9 mouse cellular contexts compared by ENCODE assay signal in genomic region chr12:21155062-21155461, GRCm38 (mm10).
A peak's percentile ranks its signal among the peaks of the same experiment; 100 is the strongest.
DNase-seq lines count a peak whose midpoint lies in the region; ATAC-seq lines count a peak whose summit lies in the region.
"Had no signal": no experiment of that assay in that cellular context is flagged by ENCODE, and none has a peak within 500 bp of the region (broad histone marks: within the 10 kb centered on the region; RNA-seq: fewer than 3 reads in every experiment).

No protein-coding gene starts in this region.

- H3K36me3 ChIP-seq in megakaryocyte, embryonic 14.5 days (replicated peaks; ENCODE audit: low read length) = peaks cover 51% of the 10 kb centered on the region
- H3K36me3 ChIP-seq in hindbrain, embryonic 10.5 days = no peaks in the 10 kb centered on the region
- H3K36me3 ChIP-seq: liver, embryonic 13.5 days had no signal

- no peaks in the 10 kb centered on the region for H3K27me3 ChIP-seq in megakaryocyte, embryonic 14.5 days (replicated peaks)
- no peaks in the 10 kb centered on the region for H3K27me3 ChIP-seq in hindbrain, embryonic 10.5 days (ENCODE audit: insufficient read depth, poor library complexity, severe bottlenecking)
- H3K27me3 ChIP-seq: liver, embryonic 13.5 days had no signal

- H3K4me3 ChIP-seq in megakaryocyte, embryonic 14.5 days (replicated peaks) = peak overlapping the region; percentile 68
- no peak overlapping the region for H3K4me3 ChIP-seq in hindbrain, embryonic 10.5 days
- H3K4me3 ChIP-seq: liver, embryonic 13.5 days had no signal

- no peak for ATAC-seq in megakaryocyte, adult 5-6 weeks (ENCODE audit: poor library complexity, severe bottlenecking)

- H3K9me3 ChIP-seq in megakaryocyte, embryonic 14.5 days = no peaks in the 10 kb centered on the region
- H3K9me3 ChIP-seq in hindbrain, embryonic 10.5 days = no peaks in the 10 kb centered on the region
- H3K9me3 ChIP-seq: liver, embryonic 13.5 days had no signal

- peaks cover 96% of the 10 kb centered on the region for H3K4me1 ChIP-seq in megakaryocyte, embryonic 14.5 days
- peaks cover 39% of the 10 kb centered on the region for H3K4me1 ChIP-seq in hindbrain, embryonic 10.5 days (replicated peaks)

- WGBS in hindbrain, embryonic 10.5 days = 64% methylated on average over 4 of the region's 4 CpGs

- peak; percentile 37 to 47 for DNase-seq in adrenal gland, postnatal 36 days
- no peak for DNase-seq in adrenal gland, postnatal 4 days (ENCODE audit: low spot score in 2 of 2)
- peak; percentile 72 for DNase-seq in kidney, postnatal 14 days
- peak; percentile 10 for DNase-seq in yolk sac, embryonic 10.5 days (ENCODE audit: low spot score)
- DNase-seq in hindbrain, embryonic 10.5 days (ENCODE audit: low spot score) = no peak
- no peak for DNase-seq in layer of hippocampus, adult 9-10 months (ENCODE audit: low spot score)
- DNase-seq: liver, embryonic 13.5 days had no signal

- no peak overlapping the region for H3K27ac ChIP-seq in hindbrain, embryonic 10.5 days
- H3K27ac ChIP-seq: liver, embryonic 13.5 days had no signal

Comparison
In these comparisons a context has a peak if more than half of its experiments do, and no peak if none do; other contexts are left out.
1. DNase-seq: peak in adrenal gland, postnatal 36 days (2 of 2), kidney, postnatal 14 days (single experiment) and yolk sac, embryonic 10.5 days (single experiment); none in adrenal gland, postnatal 4 days (0 of 2), hindbrain, embryonic 10.5 days (single experiment) and layer of hippocampus, adult 9-10 months (single experiment).